Mouse (Mus musculus) T-helper 1 cell (primary cell): ENCODE measurements around the gene Slc26a8.

Source experiments
- in situ Hi-C: fragments of 300-600 bp; cut with MboI, MseI; formaldehyde crosslinking; loops from one replicate; pipeline ENCODE4 v1.15.1; 2025; ENCODE audit warnings: high pct_unique_total_duplicates

Slc26a8 gene

DNA sequence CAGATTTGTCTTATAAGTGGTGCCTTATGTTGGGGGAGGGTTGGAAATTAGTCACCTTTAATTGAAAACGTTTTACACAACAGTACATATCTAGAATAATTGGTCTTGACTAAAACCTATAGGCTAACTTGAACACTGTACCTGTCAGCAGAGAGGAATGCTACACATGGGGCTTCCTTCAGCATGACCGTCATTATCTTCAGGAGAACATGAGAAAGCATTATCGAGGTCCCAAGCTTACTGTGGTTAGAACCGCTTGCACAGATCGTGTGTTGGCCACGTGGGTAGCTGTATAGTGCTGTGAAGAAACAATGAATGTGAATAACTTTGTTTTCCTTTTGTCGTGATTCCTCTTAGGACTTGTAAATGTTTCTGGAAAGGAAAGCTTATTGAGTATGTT is 9.8 kb upstream of the Slc26a8 start:
- in situ Hi-C loops: loop anchor here (5.0 to 10.0 kb wide), 2 partner anchors 103 to 1475 kb away; partner anchors contain the start of gene Brpf3

DNA sequence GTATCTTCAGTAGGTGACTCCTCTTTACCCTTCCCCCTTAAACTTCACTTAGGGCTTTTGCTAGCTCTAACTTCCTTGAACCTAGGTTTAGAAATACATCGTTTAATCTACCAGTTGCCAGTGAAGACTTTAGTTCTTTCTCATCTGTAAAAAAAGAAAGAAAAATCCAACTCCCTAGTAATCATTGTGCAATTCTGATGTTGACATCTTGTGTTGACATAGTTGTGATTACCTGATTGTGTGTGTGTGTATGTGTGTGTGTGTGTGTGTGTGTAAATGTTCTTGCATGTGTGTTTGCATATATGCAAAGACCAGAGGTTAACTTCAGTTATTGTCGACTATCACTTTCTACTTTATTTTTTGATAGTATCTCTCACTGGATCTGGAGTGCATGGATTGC is 8.6 kb upstream of the Slc26a8 start:
- in situ Hi-C loops: loop anchor here (5.0 to 10.0 kb wide), 2 partner anchors 104 to 1476 kb away; partner anchors contain the start of gene Brpf3

DNA sequence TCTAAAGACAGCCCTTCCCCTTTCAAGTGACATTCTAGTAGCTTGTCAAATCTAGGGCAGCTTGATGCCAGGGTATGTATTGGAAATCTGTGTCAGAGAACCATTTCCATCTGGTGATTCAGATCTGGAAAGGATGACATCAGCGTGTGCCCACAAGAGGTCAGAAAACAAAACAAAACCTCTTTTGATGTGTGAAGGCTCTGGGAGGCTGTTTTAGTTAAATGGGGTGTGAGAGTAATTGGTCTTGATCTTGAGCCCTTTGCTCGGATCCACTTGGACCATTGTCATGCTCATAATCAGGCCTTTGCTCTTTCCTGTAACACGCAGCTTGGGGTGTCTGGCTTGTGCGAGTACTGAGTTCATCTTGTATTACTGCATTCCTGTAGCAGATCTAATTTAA is 8.2 kb upstream of the Slc26a8 start:
- in situ Hi-C loops: loop anchor here (5.0 to 10.0 kb wide), 2 partner anchors 104 to 1477 kb away; partner anchors contain the start of gene Brpf3

DNA sequence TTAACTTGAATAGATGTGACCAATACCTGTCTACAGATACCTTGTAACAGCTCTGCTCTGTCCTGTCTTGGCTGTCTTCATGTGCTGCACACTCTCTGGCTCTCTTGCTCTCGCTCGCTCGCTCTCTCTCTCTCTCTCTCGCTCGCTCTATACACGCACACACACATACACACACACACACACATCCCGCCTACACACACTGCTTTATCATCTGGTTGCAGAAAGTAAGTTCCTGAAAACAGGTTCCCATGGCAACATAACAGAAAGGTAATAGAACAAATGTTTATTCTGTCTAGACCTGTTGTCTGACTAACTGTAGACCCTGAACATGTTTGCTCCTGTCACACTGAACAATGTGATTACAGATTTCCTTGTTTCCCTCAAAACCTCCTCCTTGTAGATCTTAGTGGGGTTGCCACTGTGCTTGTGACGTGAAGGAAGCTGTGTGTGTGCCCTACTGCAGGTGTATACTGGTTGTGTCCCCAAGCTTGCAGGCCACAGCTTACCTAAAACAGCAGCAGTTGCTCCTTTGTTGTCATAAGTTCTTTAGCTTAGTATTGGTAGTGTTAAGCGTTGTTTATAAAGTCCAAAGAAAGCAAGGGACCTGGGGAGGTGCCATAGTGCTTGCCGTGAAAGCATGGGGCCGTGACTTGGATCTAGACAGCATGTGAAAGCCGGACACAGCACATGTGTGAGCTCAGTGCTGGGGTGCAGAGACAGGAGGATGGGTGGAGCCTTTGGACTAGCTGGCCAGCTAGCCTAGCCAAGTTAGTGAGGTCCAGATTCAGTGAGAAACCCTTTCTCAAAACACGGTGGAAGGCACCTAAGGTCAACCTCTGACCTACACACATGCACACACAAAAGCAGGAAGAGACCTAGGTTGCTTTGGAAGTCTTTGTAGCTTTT is 7.5 kb upstream of the Slc26a8 start:
- in situ Hi-C loops: loop anchor here (5.0 to 10.0 kb wide), 2 partner anchors 105 to 1477 kb away; partner anchors contain the start of gene Brpf3

DNA sequence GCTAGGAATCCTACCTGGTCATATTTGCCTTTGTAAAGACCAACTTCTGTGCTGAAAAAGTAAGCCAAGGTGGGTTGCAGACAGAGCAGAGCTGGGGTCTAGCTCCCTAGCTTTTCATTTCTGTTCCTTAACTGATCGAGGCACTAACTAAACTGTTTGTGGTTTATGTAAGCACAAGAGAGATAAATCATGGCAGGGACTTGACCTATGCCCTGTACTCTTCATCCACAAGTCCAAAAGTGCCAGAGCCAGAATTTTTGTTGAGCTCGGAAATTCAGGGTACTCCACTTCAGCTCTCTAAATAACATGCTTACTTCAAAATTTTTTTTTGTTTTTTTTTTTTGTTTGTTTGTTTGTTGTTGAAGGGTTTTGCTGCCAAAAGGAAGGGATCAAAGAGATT is 6.6 kb upstream of the Slc26a8 start:
- in situ Hi-C loops: loop anchor here (5.0 to 10.0 kb wide), 2 partner anchors 106 to 1478 kb away; partner anchors contain the start of gene Brpf3

DNA sequence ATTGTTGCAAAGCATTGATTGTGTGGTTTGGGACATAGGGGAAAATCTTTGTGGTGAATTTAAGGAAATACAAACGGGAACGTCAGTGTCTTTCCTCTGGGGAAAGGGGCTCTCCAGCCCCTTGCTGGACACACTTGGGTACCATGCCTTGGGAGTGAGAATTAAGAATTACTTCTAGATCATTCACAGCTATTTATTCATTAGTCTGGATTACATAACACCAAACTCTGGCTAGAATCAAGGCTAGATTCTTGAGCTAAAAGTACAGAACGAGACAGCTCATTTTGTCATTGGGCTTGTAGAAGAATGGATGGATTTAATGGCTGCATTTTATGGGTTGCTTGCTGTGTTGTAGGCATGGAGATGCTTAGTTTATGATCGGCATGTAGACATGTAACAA is 4.8 kb upstream of the Slc26a8 start:
- in situ Hi-C loops: loop anchor here (5.0 to 10.0 kb wide), 2 partner anchors 107 to 1480 kb away; partner anchors contain the start of gene Brpf3

DNA sequence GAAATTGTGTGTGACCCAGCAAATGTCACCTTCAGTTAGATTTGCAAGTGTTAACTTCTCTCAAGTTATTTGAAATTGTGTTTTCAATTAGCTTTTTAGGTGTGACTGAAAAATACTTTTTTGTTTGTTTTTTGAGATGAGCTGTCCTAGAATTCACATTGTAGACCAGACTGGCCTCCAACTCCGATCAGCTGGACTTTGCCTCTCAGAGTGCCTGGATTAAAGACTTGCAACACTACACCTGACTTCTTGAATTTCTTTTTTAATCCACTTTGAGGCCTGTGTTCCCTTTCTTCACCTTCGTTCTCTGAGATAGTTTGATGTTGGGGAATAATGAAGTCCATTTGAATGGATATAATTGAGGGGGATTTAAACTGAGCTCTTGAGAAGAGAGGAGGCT is 4.0 kb upstream of the Slc26a8 start:
- in situ Hi-C loops: loop anchor here (10.0 kb wide), 1 partner anchor 1481 kb away; no protein-coding TSS in a partner anchor

DNA sequence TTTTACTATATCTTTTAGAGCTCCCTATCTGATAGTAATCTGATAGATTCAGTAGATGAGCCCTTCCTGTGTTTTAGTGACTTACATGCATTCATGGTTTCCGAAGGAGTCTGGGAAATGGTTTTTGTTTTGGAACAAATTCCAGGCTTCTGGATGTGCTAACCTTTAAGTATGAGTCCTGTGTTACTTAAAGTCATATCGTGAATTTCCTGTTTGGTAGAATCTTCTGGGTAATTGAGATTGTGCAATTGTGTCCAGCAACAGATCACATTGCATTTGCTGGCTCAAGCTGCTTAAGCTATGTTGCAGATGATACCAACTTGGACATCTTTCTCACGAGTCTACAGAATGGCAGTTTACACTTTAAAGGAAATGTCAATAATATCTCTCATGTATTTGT is 3.1 kb upstream of the Slc26a8 start:
- in situ Hi-C loops: loop anchor here (10.0 kb wide), 1 partner anchor 1482 kb away; no protein-coding TSS in a partner anchor

DNA sequence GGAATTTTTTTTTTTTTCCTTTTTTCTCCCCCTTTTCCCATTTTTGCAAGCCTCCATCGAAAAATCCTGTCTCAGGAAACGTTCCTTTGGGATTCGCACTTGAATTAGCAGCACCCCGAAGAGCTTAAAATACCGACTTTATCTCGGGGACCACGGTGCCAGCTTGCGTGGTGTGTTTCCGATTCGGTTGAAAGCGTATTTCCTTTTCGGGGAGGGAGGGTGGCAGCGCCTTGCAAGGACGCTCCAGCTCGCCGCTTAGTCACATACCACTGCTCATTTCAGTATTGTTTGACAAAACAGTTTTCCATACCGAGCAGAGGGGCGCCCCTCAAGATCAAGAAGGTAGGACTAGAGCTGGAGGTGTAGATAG is 2.3 kb upstream of the Slc26a8 start:
- in situ Hi-C loops: loop anchor here (10.0 kb wide), 1 partner anchor 1482 kb away; no protein-coding TSS in a partner anchor

DNA sequence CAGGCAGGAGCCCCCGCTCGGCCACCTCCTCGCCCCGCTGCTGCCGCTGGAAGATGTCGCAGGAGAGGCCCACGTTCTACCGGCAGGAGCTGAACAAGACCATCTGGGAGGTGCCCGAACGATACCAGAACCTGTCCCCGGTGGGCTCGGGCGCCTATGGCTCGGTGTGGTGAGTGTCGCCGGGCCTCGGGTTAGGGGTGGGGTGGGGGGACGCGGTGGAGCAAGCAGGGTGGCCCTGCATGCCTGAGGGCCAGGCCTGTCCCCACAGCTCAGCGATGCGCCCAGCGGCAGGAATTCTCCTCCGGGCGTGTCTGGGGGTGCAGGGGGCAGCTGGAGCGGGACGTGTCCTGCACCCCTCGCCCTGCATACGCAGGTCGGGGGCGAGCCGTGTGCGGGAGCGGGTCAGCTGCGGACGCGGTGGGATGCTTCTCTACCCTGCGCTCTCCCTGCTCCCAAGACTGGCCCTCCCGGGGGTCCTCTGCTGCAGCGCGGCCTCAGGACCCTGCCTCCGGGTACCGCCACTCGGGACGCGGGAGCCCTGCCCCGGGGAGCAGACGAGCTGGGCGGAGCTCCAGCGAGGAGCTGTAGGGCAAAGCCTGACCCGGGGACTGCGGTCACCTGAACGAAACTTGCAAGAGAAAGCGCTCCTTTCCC is 1.8 kb upstream of the Slc26a8 start:
- in situ Hi-C loops: loop anchor here (10.0 kb wide), 1 partner anchor 1483 kb away; no protein-coding TSS in a partner anchor

DNA sequence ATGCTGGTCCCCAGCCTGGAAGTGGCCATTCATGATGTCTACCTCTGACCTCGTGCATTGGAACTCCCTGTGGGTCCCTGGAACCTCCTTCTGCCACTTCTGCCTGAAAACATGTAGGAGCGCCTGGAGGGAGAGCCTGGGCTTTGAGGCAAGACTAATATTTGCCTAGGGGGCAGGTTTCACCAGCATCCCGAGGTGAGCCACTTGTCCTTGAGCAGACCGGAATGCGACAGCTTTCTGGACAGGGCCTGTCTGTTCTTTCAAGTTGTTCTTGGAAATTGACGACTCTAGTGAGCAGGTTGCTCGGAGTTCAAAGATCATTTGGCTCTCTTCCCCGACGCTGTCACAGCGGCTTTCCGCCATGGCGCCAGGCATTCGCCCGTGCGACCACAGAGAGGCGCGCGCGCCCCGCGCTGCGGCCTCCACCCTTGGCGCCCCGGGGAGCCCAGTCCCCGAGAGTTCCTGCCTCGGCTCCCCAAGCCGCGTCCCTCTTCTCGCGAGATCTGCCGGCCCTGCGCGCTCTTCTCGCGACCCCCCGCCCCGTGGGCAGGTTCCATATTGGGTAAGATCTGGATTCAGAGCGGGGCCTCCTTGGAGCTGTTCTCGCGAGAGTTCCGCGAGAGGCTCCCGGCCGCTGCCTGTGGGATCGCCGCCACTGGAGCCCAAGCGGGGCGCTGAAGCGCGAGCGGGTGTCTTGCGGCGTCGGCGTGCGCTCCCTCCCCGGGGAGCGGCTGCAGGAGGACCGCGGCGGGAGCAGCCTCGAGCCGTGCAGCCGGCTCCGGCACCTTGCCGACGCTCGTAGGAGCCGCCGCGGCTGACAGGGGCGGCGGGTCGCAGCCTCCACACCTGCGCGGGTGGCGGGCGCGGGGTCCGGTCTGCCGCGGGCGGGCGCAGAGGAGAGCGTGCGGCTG is 998 bp upstream of the Slc26a8 start, which contains the start of gene Mapk14:
Gene Mapk14, plus strand, starts transcription at position 554 of the 911 bp plus-strand sequence.
- in situ Hi-C loops: loop anchor here (10.0 kb wide), 1 partner anchor 1484 kb away; no protein-coding TSS in a partner anchor

DNA sequence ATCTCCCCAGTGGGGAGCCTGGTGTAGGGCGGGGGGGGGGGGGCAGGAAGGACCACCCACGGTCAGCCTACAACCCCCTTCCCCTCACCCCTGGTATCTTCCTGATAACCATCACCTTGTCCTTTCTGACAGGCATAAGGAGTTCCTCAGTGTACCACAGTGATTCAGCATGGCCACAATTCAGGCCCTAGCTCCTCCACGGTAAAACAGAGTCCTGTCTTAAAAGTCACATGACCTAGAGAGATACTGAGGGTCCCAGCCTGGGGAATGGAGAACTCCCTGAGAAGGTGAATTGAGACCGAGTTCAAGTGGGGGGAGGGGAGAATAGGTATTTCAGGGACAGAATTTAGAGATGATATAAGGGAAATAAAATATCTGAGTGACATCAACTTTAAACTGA is 2.7 kb downstream of the Slc26a8 start:
- in situ Hi-C loops: no loop called here

DNA sequence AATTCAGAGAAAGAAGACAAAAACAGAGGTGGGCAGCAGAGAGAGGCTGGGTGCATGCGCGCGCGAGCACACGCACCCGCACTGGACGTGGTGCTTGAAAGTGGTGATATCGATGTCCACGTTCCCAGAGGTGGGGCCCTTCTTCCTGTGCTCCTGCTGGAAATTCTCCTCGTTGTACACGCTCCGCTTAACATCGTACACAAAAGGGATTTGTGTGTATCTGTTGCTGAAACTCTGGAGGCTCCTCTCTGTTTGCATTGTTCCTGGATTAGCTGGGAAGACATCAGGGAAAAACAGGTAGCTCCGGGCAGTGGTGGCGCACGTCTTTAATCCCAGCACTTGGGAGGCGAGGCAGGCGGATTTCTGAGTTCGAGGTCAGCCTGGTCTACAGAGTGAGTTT is 5.4 kb downstream of the Slc26a8 start:
- in situ Hi-C loops: no loop called here

DNA sequence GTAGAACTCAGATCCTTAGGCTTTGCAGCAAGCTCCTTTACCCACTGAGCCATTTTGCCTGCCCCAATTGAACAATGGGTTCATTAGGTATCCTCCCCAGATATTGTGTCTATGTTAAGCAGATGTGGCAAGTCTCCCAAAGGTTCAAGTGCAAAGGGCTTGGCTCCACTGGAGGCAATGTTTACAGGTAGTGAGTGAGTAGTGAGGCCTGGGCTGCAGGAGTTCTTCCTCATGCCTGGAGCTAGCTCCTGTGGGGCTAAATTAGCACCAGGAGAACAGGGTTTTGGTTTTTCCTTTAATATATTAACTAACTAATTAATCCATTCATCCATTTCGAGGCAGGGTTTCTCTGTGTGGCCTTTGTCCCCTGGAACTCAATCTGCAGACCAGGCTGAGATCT is 6.4 kb downstream of the Slc26a8 start:
- in situ Hi-C loops: no loop called here

DNA sequence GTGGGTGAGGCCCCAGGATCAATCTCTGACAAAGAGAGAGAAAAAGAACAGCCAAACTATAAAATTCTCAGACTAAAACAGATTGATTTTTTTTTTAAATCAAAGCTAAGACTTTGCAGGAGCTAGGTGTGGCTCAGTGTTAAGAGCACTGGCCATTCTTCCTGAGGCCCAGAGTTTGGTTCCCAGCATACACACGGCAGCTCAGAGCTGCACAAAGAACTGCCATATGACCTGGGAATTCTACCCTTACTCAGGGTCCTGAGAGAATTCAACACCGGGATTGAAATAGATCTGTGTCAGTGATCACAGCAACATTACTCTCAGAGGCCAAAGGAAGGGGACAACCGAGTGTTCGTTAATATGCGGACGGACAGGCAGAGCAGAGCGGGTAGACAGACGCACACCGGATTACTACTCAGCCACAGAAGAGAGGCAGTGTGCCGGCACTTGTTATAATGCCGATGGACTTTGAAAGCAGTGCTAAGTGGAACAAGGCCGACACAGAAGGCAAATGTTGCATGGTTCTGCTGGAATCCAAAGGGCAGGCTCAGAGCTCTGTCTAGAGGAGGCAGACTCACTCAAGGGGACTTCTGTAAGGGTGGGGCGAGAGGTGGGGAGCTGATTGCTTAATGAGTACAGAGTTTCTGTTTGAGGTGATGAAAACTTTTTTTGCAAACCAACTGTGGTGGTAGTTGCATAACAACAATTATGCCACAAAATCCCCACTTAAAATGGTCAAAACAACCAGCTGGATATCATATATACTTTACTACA is 7.5 kb downstream of the Slc26a8 start:
- in situ Hi-C loops: no loop called here

DNA sequence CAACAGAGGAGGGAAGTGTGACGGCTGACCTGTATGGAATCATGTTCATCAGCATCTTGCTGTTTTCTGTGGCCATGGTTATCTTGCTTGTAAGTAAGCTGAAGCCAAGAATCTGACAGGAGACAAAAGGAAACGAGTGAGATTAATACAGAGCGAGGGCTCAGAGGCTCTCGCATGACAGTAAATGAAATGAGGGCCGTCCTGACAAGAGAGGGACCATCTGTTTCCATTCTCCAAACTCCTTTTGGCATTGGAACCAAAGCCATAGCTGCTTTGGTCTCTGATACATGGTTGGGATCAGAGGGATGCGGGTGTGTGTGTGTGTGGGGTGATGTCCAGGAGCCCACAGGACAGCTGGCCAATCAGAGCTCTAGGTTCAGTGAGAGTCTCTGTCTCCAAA is 30.5 kb downstream of the Slc26a8 start:
- in situ Hi-C loops: no loop called here

DNA sequence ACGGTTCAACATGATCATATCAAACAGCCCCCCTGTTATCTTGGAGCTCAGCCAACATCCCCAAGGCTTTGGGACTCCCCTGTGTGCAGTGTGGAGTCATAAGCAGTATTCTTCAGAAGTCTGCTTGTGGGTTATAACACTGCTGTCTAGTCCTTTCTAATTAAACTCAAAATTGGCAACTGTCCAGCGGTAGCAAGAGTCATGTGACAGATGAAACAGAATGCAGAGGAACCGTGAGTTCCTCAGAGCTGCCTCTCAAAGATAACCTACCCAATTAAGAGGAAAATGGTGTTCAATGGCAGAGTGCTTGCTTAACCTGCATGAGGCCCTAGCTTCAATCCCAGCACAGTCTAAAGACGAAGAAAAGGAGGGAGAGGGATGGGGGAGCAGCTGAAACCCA is 32.1 kb downstream of the Slc26a8 start:
- in situ Hi-C loops: no loop called here

DNA sequence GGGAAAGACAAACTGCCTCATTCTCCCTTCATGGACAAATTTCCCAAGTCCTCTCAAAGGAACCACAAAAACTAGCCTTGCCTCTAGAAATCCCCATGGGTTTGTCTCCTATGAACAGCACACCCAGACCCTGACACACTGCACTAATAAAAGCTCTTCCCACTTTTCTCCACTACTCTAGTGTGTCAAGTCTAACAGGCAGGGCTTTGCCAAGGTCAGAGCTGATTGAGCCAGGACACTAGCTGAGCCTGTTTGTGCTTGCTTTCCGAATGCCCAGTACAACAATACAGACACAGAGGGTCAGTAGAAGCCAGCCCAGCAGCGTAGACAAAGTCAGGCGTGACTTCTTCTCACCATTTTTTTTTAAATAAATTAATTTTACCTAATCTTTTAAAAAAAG is 39.8 kb downstream of the Slc26a8 start:
- in situ Hi-C loops: no loop called here

DNA sequence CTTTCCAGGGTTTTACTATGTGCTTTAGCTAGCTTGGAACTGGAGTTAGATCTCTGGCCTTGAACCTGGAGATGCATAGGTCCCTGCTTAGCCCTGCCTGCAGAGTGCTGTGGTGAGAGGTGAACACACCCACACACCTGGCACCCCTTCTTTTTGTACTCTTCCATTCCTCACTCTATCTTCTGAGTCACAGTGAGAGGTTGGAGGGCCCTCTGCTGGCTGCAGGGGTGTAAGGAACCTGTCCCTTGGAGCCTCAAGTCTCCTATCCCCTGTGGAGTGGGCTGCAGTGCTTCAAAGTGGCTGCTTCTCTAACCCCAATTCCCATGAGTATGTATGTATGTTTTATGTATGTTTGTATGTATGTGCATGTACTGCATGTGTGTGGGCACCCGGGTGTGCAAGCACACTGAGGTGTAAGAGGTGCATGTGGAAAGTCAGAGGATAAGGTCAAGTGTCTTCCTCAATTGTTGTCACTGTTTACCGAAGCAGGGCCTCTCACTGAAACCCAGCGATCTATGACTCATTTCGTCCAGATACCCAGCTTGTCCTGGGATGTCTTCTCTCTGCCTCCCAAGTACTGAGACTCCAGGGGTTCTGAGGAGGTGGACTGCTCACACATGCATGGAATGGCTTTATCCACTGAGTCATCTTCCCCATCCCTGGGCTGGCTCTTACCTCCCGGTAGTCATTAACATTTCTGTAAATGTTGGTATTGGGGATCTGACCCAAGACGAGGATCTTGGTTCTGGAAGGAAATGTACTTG is 41.2 kb downstream of the Slc26a8 start:
- in situ Hi-C loops: loop anchor here (5.0 kb wide), 1 partner anchor 56 kb away; no protein-coding TSS in a partner anchor
